Mouse (Mus musculus) intestine, embryonic 14.5 days (tissue): ENCODE data around the gene Rnd3. TPM values are rescaled to one million over a fixed set of nuclear protein-coding genes. Genes with fewer than 3 reads are reported as not detected.
A peak's percentile ranks its signal among the peaks of the same experiment; 100 is the strongest.

Source experiments
- ATAC-seq: fragments of 200-750 bp; cut with Nextera tagmentation; replicated peaks from 2 replicates; pipeline ENCODE4 v1.8.0; 2017; ENCODE audit warnings: low read depth, moderate number of reproducible peaks, moderate TSS enrichment, moderate library complexity; ENCODE audit not compliant: low FRiP score, low TSS enrichment
- DNase-seq: peaks from one replicate; pipeline ENCODE4 v3.0.0-alpha.2; 2018; ENCODE audit warnings: low spot score
- H3K27ac ChIP-seq: fragments of 300-500 bp; sonication (generic); 2 replicates; pipeline ENCODE4 v1.5.1; 2014; ENCODE audit warnings: low read depth, mild to moderate bottlenecking, control low read depth
- H3K27me3 ChIP-seq: fragments of 300-500 bp; sonication (generic); replicated peaks from 2 replicates; pipeline ENCODE4 v1.6.1; 2014; ENCODE audit warnings: low read length, control low read depth; ENCODE audit not compliant: control insufficient read depth, insufficient read depth
- H3K36me3 ChIP-seq: fragments of 300-500 bp; sonication (generic); 2 replicates; pipeline ENCODE4 v1.6.1; 2014; ENCODE audit warnings: low read length, control low read depth; ENCODE audit not compliant: control insufficient read depth, insufficient read depth
- H3K4me1 ChIP-seq: fragments of 300-500 bp; sonication (generic); replicated peaks from 2 replicates; pipeline ENCODE4 v1.6.1; 2014; ENCODE audit warnings: low read length, control low read depth, mixed read lengths; ENCODE audit not compliant: control insufficient read depth, insufficient read depth
- H3K4me2 ChIP-seq: fragments of 300-500 bp; sonication (generic); 2 replicates; pipeline ENCODE4 v1.6.1; 2014; ENCODE audit warnings: low read length
- H3K4me3 ChIP-seq: fragments of 300-500 bp; sonication (generic); 2 replicates; pipeline ENCODE4 v1.5.1; 2014; ENCODE audit warnings: low read depth, low read length, control low read depth, mixed read lengths
- H3K9ac ChIP-seq: fragments of 300-500 bp; sonication (generic); 2 replicates; pipeline ENCODE4 v1.6.1; 2014; ENCODE audit warnings: mild to moderate bottlenecking, low read length
- H3K9me3 ChIP-seq: fragments of 300-500 bp; sonication (generic); 2 replicates; pipeline ENCODE4 v1.6.1; 2016; ENCODE audit warnings: low read length, control low read depth; ENCODE audit not compliant: control insufficient read depth
- WGBS: fragments of 180-500 bp; shearing (Covaris S2); extraction: QIAGEN DNeasy Blood & Tissue Kit; methylation state at CpG from one replicate; pipeline ENCODE4 v1.1.7; 2014; 5-methylcytosine and 5-hydroxymethylcytosine counted together
- polyA plus RNA-seq: library from polyadenylated mRNA; unstranded; fragments of >200 nt; fragmentation: Nextera tagmentation; extraction: Ambion mirVana; gene quantifications from 2 replicates; pipeline ENCODE4 v1.2.1, GENCODE M21; 2014

Rnd3 gene
- polyA plus RNA-seq, 1 experiment from 2014 or later, result 85.0 TPM

DNA sequence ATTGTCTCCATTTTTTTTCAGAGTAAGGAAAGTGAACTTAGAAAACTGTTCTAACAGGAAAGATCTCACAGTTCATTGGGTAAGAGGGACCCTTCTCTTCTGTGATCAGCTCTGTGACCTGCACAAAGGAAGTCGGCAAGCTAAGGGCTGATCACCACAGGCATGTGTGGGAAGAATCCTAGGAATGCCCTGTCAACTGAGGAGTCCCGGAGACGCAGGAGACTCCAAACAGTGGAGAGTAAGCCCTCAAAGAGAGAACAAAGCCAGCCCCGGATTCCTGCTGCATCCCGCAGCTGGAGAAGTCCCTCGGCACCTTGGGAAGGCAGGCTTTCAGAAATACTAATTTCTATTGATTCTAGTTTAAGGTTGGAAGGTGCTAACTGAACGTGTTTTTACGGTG lies 8.4 kb downstream of the Rnd3 start:
- Histone ChIP-seq H3K9ac (peak overlapping the region; percentile 36), H3K36me3 (peaks cover 46% of the 10 kb centered on the region), H3K27ac (peak overlapping the region; percentile 64), H3K9me3 (no peaks in the 10 kb centered on the region), H3K4me1 (peaks cover 67% of the 10 kb centered on the region), H3K4me2 (peak overlapping the region; percentile 49), H3K27me3 (no peaks in the 10 kb centered on the region), H3K4me3 (peak overlapping the region; percentile 6)
- DNase-seq (no peak), ATAC-seq (no peak)
- 1% methylated on average over 8 of the region's 8 CpGs for WGBS

DNA sequence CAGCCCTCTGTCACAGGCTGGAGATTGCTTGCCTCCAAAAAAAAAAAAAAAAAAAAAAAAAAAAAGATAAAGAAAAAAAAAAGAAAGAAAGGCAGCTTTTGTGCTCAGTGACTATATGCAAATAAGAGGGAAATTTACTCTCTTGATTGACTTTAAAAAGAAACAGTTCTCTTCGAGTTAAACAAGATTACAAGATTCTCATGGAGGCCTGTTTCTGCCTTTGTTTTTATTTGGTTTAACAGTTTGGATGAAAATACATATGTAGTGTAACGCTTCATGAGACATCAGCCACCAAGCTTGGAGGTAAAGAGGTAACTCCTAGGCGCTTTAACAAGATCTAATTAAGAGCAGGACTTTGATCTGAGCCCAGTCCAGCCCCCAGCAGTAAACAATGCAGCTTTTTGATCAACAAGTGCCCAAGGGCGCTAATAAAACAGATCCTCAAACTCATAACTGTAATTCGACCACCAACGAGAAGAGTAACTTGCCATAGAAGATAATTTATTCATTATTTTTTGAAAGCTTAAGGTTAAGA lies 8.9 kb downstream of the Rnd3 start:
- peak overlapping the region; percentile 49 for H3K4me2 ChIP-seq
- H3K4me3 ChIP-seq, result no peak overlapping the region
- no peak for ATAC-seq
- peaks cover 63% of the 10 kb centered on the region for H3K4me1 ChIP-seq
- peaks cover 50% of the 10 kb centered on the region for H3K36me3 ChIP-seq
- H3K27me3 ChIP-seq, result no peaks in the 10 kb centered on the region
- H3K9ac ChIP-seq, result no peak overlapping the region
- no peaks in the 10 kb centered on the region for H3K9me3 ChIP-seq
- DNase-seq, result no peak
- peak overlapping the region; percentile 64 for H3K27ac ChIP-seq
- 16% methylated on average over 6 of the region's 6 CpGs for WGBS

DNA sequence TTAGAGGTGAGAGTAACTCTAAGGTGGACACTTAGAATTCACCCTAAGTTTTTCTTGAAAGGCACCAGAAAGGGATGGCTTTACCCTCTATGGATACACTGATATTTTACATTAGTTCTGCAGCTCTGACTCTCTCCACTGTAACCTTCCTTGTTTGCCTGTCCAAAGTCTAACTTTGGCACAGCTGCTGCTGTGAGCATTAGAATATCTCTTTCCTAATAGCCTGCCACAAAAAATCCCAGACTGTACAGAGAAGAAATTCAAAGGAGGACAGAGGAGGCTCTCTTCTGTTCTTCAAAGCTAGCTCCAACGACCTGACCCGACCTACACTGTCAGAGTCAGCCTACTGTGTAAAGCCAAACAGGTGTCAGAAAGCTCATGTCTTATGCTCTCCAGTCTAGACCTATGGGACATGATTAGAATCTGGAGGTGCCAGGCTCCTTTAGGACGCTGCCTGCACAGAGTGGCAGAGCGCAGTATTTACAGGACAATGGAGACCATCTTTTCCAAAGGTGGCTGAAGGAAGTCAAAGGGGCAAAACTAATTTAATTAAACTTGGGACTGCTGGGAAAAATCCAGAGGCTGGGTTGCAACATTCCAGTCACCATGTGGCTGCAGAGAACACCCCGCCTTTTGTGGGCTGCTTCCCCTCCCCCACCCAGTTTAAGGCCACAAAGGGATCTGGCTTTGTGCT lies 9.5 kb downstream of the Rnd3 start:
- 27% methylated on average over 5 of the region's 5 CpGs for whole genome bisulfite sequencing
- Histone ChIP-seq H3K9ac (no peak overlapping the region), H3K36me3 (peaks cover 56% of the 10 kb centered on the region), H3K4me2 (peak overlapping the region; percentile 49; the same call in 1 of the 2 replicates), H3K4me3 (no peak overlapping the region), H3K4me1 (peaks cover 57% of the 10 kb centered on the region), H3K27ac (peak overlapping the region; percentile 45), H3K27me3 (no peaks in the 10 kb centered on the region), H3K9me3 (no peaks in the 10 kb centered on the region)
- ATAC-seq (peak; percentile 47), DNase-seq (no peak)

DNA sequence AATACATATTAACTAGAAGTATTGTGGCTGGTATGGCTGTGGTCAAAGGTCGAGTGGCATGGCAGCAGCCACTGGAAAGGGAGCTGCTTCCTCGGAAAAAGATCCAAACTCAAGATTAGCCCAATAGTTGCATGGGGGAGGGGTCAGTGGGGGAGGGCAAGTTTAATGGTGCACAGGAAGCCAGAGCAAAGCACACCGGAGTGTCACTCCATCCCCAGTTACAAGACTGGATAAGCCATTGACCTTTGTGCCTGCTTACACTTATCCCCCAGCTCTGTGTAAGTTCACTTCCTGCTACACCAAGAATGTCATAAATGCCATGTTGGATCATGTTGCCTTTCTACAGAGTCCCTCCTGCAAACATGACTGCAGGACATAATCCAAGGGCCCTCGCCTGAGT lies 11.2 kb downstream of the Rnd3 start:
- Histone ChIP-seq H3K36me3 (peaks cover 61% of the 10 kb centered on the region), H3K4me1 (peaks cover 42% of the 10 kb centered on the region), H3K9me3 (no peaks in the 10 kb centered on the region), H3K27ac (no peak overlapping the region), H3K27me3 (no peaks in the 10 kb centered on the region), H3K4me2 (no peak overlapping the region), H3K9ac (no peak overlapping the region), H3K4me3 (no peak overlapping the region)
- 28% methylated on average over 4 of the region's 4 CpGs for WGBS
- DNase-seq (no peak), ATAC-seq (peak; percentile 57)

DNA sequence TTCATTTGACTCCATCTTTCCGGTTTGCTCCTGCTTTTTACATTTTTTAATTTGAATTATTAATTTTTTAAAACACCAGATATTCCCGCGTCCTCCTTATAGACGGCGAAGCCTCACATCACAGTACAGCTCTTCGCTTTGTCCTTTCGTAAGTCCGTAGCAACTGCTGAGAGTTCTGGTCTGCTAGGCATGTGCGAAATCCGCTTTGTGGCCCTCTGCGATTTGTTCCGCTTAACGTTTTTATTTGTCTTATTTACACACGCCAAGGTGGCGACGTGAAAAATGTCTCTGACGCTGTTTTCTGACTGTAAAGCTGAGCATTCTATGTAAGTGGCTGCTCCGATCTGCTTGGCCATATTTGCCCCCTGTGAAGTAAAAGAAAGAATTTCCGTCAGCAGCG lies 16.7 kb downstream of the Rnd3 start:
- no peak overlapping the region for H3K9ac ChIP-seq
- H3K27me3 ChIP-seq, result no peaks in the 10 kb centered on the region
- H3K4me1 ChIP-seq, result no peaks in the 10 kb centered on the region
- no peak overlapping the region for H3K4me2 ChIP-seq
- DNase-seq (no peak), ATAC-seq (no peak)
- H3K9me3 ChIP-seq, result no peaks in the 10 kb centered on the region
- H3K4me3 ChIP-seq, result no peak overlapping the region
- WGBS, result 95% methylated on average over 20 of the region's 20 CpGs
- no peak overlapping the region for H3K27ac ChIP-seq
- peaks cover 78% of the 10 kb centered on the region for H3K36me3 ChIP-seq

DNA sequence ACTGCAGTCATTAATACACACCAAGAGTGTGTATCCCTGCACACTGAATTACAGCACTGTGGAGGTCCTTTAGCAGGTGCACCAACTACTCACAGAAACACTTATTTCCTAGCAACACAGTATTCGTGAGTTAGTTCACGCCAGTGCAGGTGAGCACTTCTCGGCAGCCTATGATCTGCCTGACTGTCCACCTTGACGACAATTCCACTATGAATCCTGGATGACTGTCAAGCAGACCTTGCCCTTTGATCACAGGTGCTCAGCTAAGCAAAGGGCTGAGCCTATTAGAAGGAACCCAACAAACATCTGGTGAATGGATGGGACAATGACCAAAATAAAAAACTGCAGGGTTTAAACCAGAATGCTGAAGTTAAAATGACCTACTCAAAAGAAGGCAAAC lies 20.8 kb downstream of the Rnd3 start:
- DNase-seq (no peak), ATAC-seq (no peak)
- no peak overlapping the region for H3K4me2 ChIP-seq
- no peak overlapping the region for H3K27ac ChIP-seq
- H3K9me3 ChIP-seq, result no peaks in the 10 kb centered on the region; the same call in 1 of the 2 replicates
- H3K36me3 ChIP-seq, result peaks cover 38% of the 10 kb centered on the region
- no peaks in the 10 kb centered on the region for H3K4me1 ChIP-seq
- H3K4me3 ChIP-seq, result no peak overlapping the region
- no peaks in the 10 kb centered on the region for H3K27me3 ChIP-seq
- H3K9ac ChIP-seq, result no peak overlapping the region
- 82% methylated on average over 4 of the region's 4 CpGs for WGBS

DNA sequence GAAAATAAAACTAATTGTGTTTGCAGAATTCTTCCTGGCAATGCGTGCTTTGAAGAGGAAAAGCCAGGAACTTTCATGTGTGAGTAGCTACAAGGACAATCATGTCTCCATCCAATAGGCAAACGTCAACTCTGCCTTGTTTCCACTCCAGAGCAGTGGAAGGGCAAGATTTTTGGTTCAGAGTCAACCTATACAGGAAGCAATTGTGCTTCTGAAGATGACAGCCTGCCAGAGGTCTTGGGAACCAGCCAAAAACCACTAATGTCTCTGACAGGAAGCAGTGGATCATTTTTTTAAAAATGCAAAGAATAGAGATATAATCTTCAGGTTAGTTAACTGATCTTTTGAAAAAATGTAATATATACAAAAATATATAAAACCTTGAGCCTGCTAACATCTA lies 38.6 kb downstream of the Rnd3 start:
- Histone ChIP-seq H3K36me3 (no peaks in the 10 kb centered on the region), H3K4me2 (no peak overlapping the region), H3K27ac (no peak overlapping the region), H3K9ac (no peak overlapping the region), H3K4me1 (no peaks in the 10 kb centered on the region; the same call in 1 of the 2 replicates), H3K27me3 (no peaks in the 10 kb centered on the region), H3K4me3 (no peak overlapping the region), H3K9me3 (no peaks in the 10 kb centered on the region)
- DNase-seq (no peak), ATAC-seq (no peak)
- 28% methylated on average over 2 of the region's 2 CpGs for WGBS

DNA sequence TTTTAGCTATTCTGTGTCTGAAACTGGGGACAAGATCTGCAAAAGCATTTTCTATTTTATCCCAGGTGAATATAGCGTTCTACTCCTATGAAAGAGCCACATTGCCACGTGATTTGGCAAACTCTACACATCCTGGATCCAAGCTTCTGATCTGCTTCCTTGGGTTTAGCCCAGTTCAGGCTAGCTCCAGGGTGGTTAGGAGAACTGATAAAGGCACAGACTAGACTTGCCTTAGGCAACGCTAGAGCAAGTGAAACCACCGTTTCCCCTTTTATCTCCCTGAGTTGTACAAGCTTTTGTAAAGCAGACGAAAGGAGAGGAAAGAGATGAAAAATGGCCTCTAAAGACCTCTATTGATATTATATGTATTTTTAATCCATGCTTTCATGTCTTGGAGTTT lies 40.3 kb downstream of the Rnd3 start:
- Histone ChIP-seq H3K9me3 (no peaks in the 10 kb centered on the region), H3K4me3 (no peak overlapping the region), H3K4me2 (no peak overlapping the region), H3K4me1 (no peaks in the 10 kb centered on the region; the same call in 1 of the 2 replicates), H3K36me3 (no peaks in the 10 kb centered on the region), H3K27me3 (no peaks in the 10 kb centered on the region), H3K27ac (no peak overlapping the region), H3K9ac (no peak overlapping the region)
- no peak for DNase-seq
- 74% methylated on average over 5 of the region's 5 CpGs for WGBS
- no peak for ATAC-seq

DNA sequence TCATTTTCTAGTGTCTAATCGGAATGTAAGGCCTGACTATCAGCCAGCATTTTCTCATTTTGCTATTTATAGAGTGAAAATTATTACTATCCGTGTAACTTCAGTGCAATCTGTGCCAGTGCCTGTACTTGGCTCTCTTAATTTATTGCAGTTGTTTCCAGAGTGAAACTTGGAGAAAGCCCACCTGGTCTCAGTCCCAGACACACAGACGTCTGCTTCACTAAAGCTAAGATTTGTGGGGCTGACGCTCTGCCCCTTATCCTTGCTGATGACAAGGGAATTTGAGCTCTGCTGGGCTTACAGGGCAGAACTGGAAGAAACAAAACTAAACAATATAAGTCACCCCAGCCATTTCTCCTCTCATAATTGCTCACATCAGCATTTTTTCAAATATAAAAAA lies 47.7 kb downstream of the Rnd3 start:
- Histone ChIP-seq H3K4me2 (no peak overlapping the region), H3K27ac (peak overlapping the region; percentile 9; the same call in 1 of the 2 replicates), H3K9me3 (no peaks in the 10 kb centered on the region), H3K9ac (no peak overlapping the region), H3K27me3 (no peaks in the 10 kb centered on the region), H3K4me3 (no peak overlapping the region), H3K4me1 (no peaks in the 10 kb centered on the region), H3K36me3 (no peaks in the 10 kb centered on the region)
- DNase-seq, result peak; percentile 60
- no peak for ATAC-seq
- WGBS, result 24% methylated on average over 4 of the region's 4 CpGs
